Mouse (Mus musculus): ENCODE measurements at regions not wholly inside any gene's neighbourhood (a gene's known extent, or its start where the extent isn't known, plus 50 kb on each side); places are given as distances from the start of the nearest gene placed in this dataset.

GRCm38 (mm10) chr4:148750030-148750429 is 54.2 kb upstream of the Casz1 start:
- TF ChIP-seq CTCF (IDR thresholded peaks at IDR 0.05; ENCODE audit: low read depth, low read length) (no peak), POLR2A (IDR thresholded peaks at IDR 0.05; ENCODE audit: extremely low read depth, insufficient read depth, low read length) (no peak)

Measured in liver, adult 2 months (tissue).